Mouse (Mus musculus) kidney, postnatal 0 days (tissue): ENCODE data around the gene Mkln1. TPM values are rescaled to one million over a fixed set of nuclear protein-coding genes. Genes with fewer than 3 reads are reported as not detected.

ENCODE experiments used
- ATAC-seq: fragments of 200-750 bp; cut with Nextera tagmentation; replicated peaks from 2 replicates; pipeline ENCODE4 v1.8.0; 2017; ENCODE audit warnings: low read depth, moderate number of reproducible peaks, moderate TSS enrichment, moderate library complexity; ENCODE audit not compliant: low FRiP score
- DNase-seq: peaks from one replicate; pipeline ENCODE4 v3.0.0-alpha.2; 2016; ENCODE audit warnings: low spot score
- H3K27ac ChIP-seq: fragments of 300-500 bp; sonication (generic); 2 replicates; pipeline ENCODE4 v1.5.1; 2014; ENCODE audit warnings: mild to moderate bottlenecking
- H3K27me3 ChIP-seq: fragments of 300-500 bp; sonication (generic); 2 replicates; pipeline ENCODE4 v1.6.1; 2014; ENCODE audit warnings: low read length, mixed read lengths; ENCODE audit not compliant: insufficient read depth
- H3K36me3 ChIP-seq: fragments of 300-500 bp; sonication (generic); 2 replicates; pipeline ENCODE4 v1.6.1; 2014; ENCODE audit warnings: low read length, mixed read lengths; ENCODE audit not compliant: insufficient read depth
- H3K4me1 ChIP-seq: fragments of 300-500 bp; sonication (generic); replicated peaks from 2 replicates; pipeline ENCODE4 v1.6.1; 2014; ENCODE audit warnings: antibody characterized with exemption, low read length, mixed read lengths; ENCODE audit not compliant: insufficient read depth
- H3K4me2 ChIP-seq: fragments of 300-500 bp; sonication (generic); 2 replicates; pipeline ENCODE4 v1.6.1; 2014; ENCODE audit warnings: mild to moderate bottlenecking, low read length, moderate library complexity, mixed read lengths
- H3K4me3 ChIP-seq: fragments of 300-500 bp; sonication (generic); replicated peaks from 2 replicates; pipeline ENCODE4 v1.5.1; 2014; ENCODE audit warnings: low read depth, low read length
- H3K9ac ChIP-seq: fragments of 300-500 bp; sonication (generic); 2 replicates; pipeline ENCODE4 v1.6.1; 2014; ENCODE audit warnings: low read depth, low read length
- H3K9me3 ChIP-seq: fragments of 300-500 bp; sonication (generic); replicated peaks from 2 replicates; pipeline ENCODE4 v1.6.1; 2016; ENCODE audit warnings: low read length, inconsistent platforms, mixed read lengths
- CTCF ChIP-seq: IDR thresholded peaks from 2 replicates; pipeline ENCODE4 v1.5.1; 2016; ENCODE audit warnings: antibody characterized with exemption, low read depth, mild to moderate bottlenecking, moderate library complexity
- WGBS: fragments of 180-500 bp; shearing (Covaris S2); extraction: QIAGEN DNeasy Blood & Tissue Kit; methylation state at CpG from one replicate; pipeline ENCODE4 v1.1.7; 2014; 5-methylcytosine and 5-hydroxymethylcytosine counted together
- polyA plus RNA-seq: library from polyadenylated mRNA; unstranded; fragments of >200 nt; fragmentation: Nextera tagmentation; extraction: Ambion mirVana; gene quantifications from 2 replicates; pipeline ENCODE4 v1.2.1, GENCODE M21; 2015

The Mkln1 gene
- polyA plus RNA-seq, 1 experiment from 2014 or later = 159 TPM

DNA sequence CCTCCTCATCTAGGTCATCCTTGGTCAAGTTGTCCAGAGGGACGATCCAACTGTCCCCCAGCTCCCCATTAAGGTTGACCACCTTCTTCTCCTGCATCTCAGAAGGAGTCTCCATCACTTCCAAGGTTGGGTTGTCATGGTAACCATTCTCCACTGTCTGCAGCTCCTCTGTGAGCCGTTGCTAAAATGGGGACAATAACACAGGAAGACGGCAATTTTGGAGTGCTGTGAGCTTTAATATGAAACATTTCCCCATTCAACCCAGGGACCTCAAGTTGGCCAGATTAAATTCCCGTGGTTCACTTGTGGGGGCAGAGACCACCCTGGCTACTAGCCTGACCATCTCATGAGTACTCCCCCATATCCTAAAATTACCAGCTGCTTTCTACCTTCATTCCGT, 124.5 kb downstream of the Mkln1 start:
- no peak for DNase-seq
- WGBS = 49% methylated on average over 5 of the region's 5 CpGs
- no peak overlapping the region for H3K27ac ChIP-seq
- H3K9me3 ChIP-seq = no peaks in the 10 kb centered on the region
- no peak overlapping the region for H3K4me3 ChIP-seq
- H3K4me1 ChIP-seq = no peaks in the 10 kb centered on the region
- peaks cover 4% of the 10 kb centered on the region; the same call in 1 of the 2 replicates for H3K36me3 ChIP-seq
- ATAC-seq = no peak
- no peaks in the 10 kb centered on the region for H3K27me3 ChIP-seq
- no peak overlapping the region for H3K4me2 ChIP-seq
- no peak for TF ChIP-seq CTCF
- no peak overlapping the region for H3K9ac ChIP-seq

DNA sequence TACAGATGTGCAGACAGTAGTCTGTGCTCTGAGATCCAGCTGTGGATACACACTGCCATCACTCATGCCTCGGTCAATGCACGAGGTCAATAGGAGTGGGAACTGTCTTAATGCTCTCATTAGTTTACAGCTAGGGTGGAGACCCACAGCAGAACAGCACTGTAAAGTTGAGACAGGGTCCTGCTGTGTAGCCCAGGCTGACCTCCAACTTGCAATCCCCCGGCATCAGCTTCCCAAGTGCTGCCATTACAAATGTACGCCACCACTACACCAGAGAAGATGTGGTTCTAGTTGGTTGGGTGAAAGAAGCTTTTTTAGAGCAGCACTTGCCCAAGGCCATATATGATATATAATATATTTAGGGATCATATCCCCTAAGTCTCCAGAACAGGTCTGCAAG, 125.1 kb downstream of the Mkln1 start:
- no peak for DNase-seq
- Histone ChIP-seq H3K4me3 (no peak overlapping the region), H3K27me3 (no peaks in the 10 kb centered on the region), H3K9me3 (no peaks in the 10 kb centered on the region), H3K27ac (no peak overlapping the region), H3K36me3 (peaks cover 4% of the 10 kb centered on the region; the same call in 1 of the 2 replicates), H3K4me2 (no peak overlapping the region), H3K4me1 (no peaks in the 10 kb centered on the region), H3K9ac (no peak overlapping the region)
- TF ChIP-seq CTCF = no peak
- 79% methylated on average over 4 of the region's 4 CpGs for WGBS
- ATAC-seq = no peak

DNA sequence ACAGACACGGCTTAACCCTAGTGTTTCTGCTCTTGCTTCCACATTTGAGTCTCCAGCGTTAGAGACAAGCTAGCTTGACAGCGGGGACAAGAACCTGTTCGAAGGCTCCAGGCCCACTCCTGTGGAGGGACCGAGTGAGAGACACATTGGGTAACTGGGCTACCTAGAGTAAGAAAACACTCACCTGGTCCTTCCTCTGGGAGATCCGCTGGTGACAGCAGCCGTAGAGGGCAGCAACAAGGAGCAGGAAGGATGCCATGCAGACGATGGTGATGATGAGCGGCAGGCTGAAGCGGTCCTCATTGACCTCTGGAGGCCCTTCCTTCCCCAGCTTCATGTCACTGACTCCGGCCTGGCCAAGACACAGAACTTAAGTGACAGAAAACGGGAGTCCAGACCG, 125.6 kb downstream of the Mkln1 start:
- DNase-seq = no peak
- peaks cover 4% of the 10 kb centered on the region; the same call in 1 of the 2 replicates for H3K36me3 ChIP-seq
- TF ChIP-seq CTCF = no peak
- no peak for ATAC-seq
- H3K27me3 ChIP-seq = no peaks in the 10 kb centered on the region
- no peaks in the 10 kb centered on the region for H3K9me3 ChIP-seq
- H3K4me2 ChIP-seq = no peak overlapping the region
- no peaks in the 10 kb centered on the region for H3K4me1 ChIP-seq
- no peak overlapping the region for H3K4me3 ChIP-seq
- H3K9ac ChIP-seq = no peak overlapping the region
- WGBS = 80% methylated on average over 13 of the region's 13 CpGs
- H3K27ac ChIP-seq = no peak overlapping the region

DNA sequence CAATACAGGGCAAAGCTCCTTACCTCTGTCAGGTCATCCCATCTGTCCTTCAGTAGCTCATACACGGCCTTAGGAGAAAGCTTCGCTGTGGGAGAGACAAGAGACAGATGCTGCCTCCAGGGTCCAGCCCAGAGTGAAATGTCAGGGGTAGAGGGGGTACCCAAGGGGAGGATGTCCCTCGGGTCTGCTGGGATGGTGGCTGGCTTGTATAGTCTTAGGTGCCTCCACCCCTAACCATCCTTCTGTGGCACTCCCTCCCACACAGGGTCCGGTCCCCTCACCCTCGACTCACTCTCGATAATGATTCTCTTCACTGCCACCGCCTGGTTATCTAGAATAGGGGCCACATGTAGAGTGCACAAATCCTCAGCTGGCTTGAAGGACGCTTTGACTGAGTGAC, 126.1 kb downstream of the Mkln1 start:
- peaks cover 4% of the 10 kb centered on the region; the same call in 1 of the 2 replicates for H3K36me3 ChIP-seq
- no peaks in the 10 kb centered on the region for H3K27me3 ChIP-seq
- no peak overlapping the region for H3K4me3 ChIP-seq
- WGBS = 75% methylated on average over 8 of the region's 8 CpGs
- H3K9ac ChIP-seq = no peak overlapping the region
- TF ChIP-seq CTCF = no peak
- ATAC-seq = no peak
- H3K4me1 ChIP-seq = no peaks in the 10 kb centered on the region
- no peak overlapping the region for H3K4me2 ChIP-seq
- no peak for DNase-seq
- no peaks in the 10 kb centered on the region for H3K9me3 ChIP-seq
- H3K27ac ChIP-seq = no peak overlapping the region

DNA sequence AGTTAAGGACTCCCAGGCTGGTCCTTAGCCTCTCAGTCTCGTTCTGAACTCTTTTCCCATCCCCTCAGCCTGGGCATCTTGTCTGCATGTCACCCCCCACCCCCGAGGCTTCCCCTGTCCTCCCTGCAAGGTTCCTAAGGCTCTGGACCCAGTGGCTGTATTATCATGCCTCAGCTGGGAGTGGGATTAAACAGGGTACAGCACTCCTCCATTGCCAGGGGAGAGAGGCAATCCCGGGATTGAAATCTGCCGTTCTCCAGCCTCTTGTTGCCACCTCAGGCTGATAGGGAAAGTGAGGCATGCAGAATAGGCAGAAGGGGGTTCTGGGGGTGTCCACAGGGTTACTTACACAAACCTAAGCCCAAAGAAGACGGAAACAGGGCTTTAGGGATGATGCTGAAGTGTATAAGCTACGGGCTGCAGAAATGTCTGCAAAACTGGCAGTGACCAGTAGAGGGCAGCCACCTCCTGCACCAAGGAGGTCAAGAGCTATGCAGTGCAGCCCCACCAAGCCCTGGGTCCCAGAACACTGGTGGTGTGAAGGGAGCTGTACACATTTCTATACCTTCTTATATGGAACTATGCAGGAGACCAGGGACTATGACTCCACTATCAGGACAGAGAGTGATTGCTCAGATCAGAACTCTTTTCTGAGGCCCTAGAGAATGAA, 126.8 kb downstream of the Mkln1 start:
- peaks cover 4% of the 10 kb centered on the region; the same call in 1 of the 2 replicates for H3K36me3 ChIP-seq
- peak; percentile 41; the same call in 1 of the 2 replicates for ATAC-seq

DNA sequence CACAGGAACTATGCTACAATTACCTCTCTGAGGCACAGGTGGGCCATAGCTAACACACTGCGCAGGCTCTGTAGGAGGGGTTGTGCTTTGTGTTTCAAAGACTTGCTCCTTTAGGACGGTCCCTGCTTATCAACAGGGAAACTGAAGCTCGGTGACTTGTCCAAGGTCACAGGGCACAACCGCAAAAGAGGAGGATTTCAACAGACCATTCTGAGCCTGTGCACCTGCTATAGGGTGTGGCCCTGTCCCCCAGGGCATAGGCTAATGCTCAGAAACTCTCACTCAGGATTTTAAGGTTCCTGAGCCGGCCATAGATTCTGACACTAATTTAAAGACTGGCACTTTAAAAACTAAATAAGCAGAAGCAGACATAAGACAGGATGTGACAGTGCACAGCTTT, 128.4 kb downstream of the Mkln1 start:
- Histone ChIP-seq H3K27ac (no peak overlapping the region), H3K9ac (no peak overlapping the region), H3K9me3 (no peaks in the 10 kb centered on the region), H3K4me3 (no peak overlapping the region), H3K27me3 (no peaks in the 10 kb centered on the region), H3K4me2 (no peak overlapping the region), H3K4me1 (no peaks in the 10 kb centered on the region), H3K36me3 (peaks cover 4% of the 10 kb centered on the region; the same call in 1 of the 2 replicates)
- DNase-seq (no peak), ATAC-seq (no peak)
- WGBS = 80% methylated on average over 5 of the region's 5 CpGs
- no peak for TF ChIP-seq CTCF

More for the DNA sequence above, 126.8 kb downstream of the Mkln1 start:
- peak; percentile 75 for DNase-seq
- H3K9ac ChIP-seq = no peak overlapping the region
- H3K9me3 ChIP-seq = no peaks in the 10 kb centered on the region
- H3K27ac ChIP-seq = no peak overlapping the region
- H3K4me1 ChIP-seq = no peaks in the 10 kb centered on the region
- no peaks in the 10 kb centered on the region for H3K27me3 ChIP-seq
- peak; percentile 90 for TF ChIP-seq CTCF
- no peak overlapping the region for H3K4me2 ChIP-seq
- 58% methylated on average over 6 of the region's 6 CpGs for WGBS
- no peak overlapping the region for H3K4me3 ChIP-seq
